Mouse (Mus musculus): Measurements from ENCODE around the gene Lamc3. TPM values are rescaled to one million over a fixed set of nuclear protein-coding genes. Genes with fewer than 3 reads are reported as not detected.
A peak's percentile ranks its signal among the peaks of the same experiment; 100 is the strongest.

Lamc3 gene
- total RNA-seq (2014; fragmentation: Nextera tagmentation) (not detected in 2 replicates), total RNA-seq (2017) (not detected in 2 replicates)

DNA sequence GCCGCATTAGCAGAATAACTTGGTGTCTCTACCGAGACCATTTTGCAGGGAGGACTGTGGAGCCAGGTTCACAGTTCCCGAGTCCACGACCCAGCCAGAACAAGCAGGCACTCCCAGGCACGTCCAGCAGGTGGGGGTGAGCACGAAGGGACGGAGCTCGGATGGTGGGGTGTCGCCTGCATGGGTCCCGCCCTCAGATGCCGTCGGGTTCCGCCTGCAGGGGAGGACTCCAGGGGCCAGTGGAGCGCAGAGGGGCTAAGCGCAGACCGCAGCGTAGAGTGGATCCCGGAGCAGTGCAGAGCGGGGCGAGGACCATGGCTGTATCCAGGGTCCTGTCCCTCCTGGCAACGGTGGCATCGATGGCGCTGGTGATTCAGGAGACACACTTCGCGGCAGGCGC lies at the start of gene Lamc3:
TSS of gene Lamc3 (plus strand) at position 262 of the 400 bp plus-strand sequence.
- ATAC-seq (replicated peaks; ENCODE audit: poor library complexity, severe bottlenecking), result peak; percentile 78

DNA sequence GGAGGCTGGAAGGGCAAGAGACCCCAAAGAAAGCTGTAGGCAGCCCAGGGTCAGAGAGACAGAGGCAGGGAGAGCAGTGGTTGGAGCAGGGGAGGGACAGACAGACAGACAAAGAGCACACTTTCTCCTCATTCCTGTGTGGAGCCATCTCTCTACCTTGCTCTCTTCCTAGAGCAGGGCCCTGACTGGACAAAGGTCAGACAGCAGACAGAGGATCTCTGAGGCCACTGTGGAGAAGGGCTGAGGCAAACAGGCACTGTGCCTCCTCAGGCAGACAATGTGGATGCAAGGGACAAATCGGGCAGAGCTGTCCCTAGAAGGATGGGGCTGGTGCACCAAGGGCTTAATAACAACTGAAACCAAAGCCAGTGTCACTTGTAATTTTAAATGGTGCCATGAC lies 48.2 kb upstream of the Lamc3 start:
- no peak for ATAC-seq (replicated peaks; ENCODE audit: poor library complexity, severe bottlenecking)

DNA sequence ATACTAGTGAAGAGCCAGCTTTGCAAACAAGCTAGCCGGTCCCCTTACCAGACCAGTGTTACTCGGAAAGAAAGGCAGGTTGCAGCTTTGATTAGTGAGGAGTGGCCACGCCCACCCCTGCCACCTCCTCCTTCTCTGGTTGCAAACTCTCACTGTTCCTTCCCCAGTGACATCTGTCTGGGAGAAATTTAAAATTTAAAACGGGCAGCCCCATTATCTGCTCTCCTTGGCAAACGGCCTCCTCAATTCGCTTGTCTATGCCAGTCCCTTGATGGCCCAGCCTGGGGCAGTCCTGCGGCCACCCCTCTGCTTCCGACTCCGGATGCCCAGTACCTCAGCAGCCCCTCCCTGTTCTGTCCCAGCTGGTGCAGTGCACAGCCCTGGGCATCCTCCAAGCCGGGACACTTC lies 42.4 kb upstream of the Lamc3 start:
- ATAC-seq (replicated peaks; ENCODE audit: poor library complexity, severe bottlenecking), result no peak

DNA sequence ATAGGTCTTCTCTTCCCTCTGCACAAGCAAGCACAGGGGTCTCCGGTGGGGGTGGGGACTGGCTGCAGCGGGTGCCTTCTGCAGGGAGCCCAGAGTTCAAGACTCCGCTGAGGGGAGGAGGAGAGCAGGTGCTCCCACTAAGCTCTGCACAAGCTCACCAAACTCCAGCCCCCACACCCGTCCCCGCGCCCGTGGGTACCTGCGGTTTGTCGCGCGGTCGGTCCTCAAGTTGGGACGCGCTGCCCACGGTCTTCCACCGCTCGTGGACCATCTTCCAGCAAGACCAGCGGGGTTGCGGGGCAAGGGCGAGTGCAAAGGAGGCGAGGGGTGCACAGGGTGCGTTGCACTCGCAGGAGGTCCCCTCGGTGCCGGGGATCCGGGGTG lies 41.6 kb upstream of the Lamc3 start:
- no peak for ATAC-seq (replicated peaks; ENCODE audit: poor library complexity, severe bottlenecking)

DNA sequence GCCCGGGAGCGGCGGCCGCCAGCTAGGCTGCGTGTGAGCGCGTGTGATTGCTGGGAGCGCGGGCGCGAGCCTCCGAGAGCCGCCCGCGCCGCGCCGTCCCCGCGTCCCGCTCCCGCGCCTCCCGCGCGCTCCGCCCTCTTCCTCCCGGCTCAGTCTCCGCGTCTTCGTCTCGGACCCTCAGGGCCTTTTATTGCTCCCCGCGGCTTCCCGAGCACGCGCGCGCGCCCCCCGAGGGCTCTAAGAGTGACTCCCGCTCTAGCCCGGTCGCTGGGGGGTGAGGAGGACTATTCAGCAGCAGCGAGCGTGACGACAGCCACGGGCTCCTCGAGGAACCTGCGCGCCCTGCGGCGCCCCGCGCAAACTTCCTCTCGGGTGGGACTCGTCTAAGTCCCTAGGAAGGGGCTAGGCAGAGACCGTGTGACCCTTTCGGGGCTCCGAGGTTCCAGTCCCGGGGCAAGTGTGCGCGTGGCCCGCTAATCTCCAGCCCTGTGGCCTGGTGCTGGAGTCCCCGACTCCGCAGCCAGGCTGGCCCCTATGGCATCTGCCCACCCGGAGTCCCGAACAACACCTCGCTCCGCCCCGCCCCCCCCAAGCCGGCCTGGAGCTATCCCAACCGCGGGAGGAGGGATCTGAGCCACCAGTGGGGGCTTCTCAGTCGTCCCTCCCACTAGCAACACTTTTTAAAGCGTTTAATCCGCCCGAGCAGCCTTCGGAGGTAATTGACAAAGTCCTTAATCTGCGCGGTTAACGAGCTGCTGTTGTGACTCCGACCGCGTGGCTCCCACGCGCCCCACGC lies 41.0 kb upstream of the Lamc3 start, which contains the start of gene Fibcd1:
TSS of gene Fibcd1 (minus strand) at position 110 of the 796 bp plus-strand sequence.
- no peak for ATAC-seq (replicated peaks; ENCODE audit: poor library complexity, severe bottlenecking)

DNA sequence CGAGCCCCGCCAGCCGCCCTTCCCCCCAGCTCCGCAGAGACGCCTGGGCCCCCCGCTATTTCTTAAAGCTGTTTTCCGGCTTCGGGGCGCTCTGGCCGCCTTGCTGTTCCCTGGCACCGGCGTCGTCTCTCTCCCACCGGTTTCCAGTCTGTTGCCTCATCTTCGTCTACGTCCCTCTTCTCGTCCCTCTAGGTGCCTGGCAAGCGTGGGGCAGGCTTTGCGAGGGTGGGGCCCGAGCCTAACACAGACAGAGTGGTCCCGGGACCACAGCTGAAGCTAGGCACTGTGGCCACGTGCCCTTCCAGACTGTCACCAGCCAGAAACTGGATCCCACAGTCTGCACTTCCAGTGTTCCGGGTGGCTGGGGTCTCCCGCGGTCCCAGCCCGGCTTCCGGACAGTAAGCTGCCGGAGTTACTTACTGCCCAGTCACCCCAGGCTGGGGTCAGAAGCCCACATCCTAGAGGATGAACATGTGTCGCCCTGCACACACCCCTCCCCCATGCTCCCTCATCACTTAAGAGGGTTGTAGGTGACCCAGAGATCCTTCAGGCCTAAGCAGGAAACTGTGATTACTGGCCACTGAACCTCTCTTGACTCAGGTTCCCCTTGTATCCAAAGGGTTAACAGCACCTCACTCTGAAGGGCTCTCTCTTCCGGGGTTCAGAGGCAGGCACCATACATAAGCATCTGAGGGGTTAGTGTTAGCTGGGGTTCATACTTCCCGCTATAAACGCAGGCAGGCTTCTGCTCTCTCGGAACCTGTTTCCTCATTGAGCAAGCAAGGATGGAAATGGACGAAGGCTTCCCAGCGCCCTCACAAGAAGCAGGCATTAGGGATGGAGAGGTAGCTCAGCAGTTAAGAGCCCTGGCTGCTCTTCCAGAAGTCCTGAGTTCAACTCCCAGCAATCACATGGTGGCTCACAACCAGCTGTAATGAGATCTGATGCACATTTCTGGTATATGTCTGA lies 40.1 kb upstream of the Lamc3 start:
- peak; percentile 25 for ATAC-seq (replicated peaks; ENCODE audit: poor library complexity, severe bottlenecking)

DNA sequence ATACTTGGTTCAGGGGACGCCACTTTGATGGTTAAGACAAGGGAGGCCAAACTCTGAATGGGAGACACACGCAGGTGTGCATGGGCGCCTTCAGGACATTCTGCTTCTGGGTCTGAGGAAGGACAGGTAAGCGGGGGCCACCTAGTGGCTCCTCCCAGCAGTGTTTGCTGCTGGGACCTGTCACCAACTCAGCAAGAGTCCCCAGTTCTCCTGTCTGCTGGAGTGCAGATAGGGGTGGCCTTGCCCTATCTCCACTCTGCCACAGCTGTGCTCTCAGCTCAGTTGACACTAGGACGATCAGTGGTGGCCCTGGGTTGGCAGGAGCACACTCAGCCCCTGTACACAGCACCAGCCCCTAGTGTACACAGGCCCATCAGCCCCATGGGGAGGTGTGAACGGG lies 39.2 kb upstream of the Lamc3 start:
- ATAC-seq (replicated peaks; ENCODE audit: poor library complexity, severe bottlenecking), result 0 out of 2 replicates have a peak, but pooled peaks have one; percentile 21

DNA sequence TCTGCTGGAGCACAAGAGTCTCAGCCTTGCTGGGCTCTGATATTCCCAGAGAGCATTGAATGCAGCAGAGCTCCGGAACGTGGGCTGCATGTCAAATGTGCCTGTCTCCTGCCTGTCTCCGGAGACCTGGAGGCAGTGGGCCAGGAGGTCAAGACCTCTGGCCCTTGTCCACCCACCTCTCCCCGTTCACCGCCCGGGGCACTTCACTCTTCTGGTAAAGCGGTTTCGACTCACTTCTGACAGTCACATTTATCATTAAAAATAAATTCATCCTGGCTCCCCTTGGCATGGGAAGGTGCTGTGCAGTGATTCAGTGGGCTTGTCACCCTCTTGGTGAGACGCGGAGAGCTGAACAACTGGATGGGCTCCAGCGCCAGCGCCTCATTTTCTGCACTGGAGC lies 37.0 kb upstream of the Lamc3 start:
- no peak for ATAC-seq (replicated peaks; ENCODE audit: poor library complexity, severe bottlenecking)

DNA sequence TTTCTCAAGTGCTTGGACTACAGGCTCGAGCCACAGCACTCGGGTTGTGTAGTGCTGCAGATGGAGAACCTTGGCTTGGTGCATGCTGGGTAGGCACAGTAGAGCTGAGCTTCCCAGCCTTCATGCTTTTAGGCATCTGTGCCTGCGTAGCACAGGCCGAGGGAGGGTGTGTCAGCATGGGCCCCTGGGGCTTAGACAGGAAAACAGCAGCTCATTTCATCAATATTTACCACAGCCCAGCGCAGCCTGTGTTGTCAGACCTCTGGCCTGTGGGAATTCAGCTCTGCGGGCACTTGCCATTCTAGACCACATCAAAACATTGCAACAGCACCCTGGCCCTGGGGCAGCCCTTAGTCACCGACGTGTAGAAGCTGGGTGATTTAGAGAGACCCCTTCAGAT lies 31.1 kb upstream of the Lamc3 start:
- peak; percentile 86 for ATAC-seq (replicated peaks; ENCODE audit: poor library complexity, severe bottlenecking)

DNA sequence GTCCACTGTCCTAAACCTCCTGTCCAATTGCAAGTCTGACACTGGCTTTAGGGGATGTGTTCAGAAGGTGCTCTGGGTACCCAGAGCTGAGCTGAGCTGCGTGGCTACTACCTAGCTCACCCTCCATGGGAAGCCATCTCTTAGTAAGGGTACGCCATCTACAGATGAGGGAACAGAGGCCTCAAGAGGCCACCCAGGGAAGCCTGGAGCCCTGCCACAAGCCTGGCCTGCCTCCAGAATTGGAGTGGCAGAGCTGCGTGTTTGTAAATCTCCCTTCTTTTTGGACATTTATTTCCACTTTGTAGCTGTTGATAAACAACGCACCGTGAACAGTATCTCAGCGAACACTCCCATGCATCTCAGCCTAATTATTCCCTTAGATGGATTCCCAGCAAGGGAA lies 29.9 kb upstream of the Lamc3 start:
- ATAC-seq (replicated peaks; ENCODE audit: poor library complexity, severe bottlenecking), result no peak

DNA sequence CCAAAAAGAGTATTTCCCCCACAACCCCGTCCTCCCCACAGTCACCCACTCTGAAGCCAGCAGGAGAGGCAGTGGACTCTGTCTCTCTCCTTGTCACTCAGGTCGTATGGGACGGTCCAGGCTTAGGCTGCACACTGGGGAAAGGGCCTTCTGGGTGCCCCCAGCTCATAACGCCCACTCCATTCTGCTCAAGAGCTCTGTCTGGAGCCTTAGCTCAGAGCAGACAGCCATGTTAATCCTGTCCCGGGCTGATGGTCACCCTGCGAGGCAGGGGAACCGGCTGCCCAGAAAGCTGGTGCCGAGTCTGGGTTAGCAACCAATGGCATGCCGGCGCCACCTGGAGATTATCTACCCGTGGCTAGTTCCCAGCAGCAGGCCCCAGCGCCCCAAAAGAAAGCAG lies 28.6 kb upstream of the Lamc3 start:
- no peak for ATAC-seq (replicated peaks; ENCODE audit: poor library complexity, severe bottlenecking)

DNA sequence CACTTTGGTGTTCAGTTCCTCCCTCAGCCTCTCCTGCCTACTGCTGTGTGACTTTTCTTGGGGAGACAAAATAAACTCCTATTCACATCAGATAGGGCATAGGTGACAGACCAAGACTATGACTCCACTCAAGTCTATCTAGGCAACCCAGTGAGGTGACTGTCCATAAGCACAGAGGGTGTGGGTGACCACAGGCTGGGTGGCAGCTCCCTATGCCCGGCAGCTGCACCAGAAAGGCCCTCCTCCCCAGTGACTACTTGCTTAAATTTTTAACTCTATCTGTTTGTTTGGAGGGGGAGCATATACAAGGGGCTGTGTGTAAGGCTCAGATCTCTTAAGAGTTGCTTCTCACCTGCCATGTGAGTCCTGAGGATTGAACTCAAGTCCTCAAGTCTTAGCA lies 24.2 kb upstream of the Lamc3 start:
- ATAC-seq (replicated peaks; ENCODE audit: poor library complexity, severe bottlenecking), result no peak

DNA sequence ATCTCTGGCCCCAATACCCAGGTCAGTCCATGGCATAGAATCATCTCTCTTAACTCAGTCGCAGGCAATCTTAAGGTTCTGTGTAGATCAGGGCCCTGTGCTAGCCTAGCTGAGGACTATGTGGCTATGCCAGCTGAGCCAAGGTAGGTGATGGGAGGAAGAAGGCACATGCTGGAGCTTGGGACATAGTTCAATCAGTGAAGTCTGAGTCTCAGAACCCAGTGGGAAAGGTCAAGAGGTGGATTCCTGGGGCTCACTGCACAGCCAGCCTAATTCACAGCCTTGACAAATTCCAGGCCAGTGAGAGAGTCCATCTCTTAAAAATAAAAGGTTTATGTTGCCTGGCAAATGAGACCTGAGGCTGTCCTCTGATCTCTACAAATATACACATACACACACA lies 23.3 kb upstream of the Lamc3 start:
- no peak for ATAC-seq (replicated peaks; ENCODE audit: poor library complexity, severe bottlenecking)

DNA sequence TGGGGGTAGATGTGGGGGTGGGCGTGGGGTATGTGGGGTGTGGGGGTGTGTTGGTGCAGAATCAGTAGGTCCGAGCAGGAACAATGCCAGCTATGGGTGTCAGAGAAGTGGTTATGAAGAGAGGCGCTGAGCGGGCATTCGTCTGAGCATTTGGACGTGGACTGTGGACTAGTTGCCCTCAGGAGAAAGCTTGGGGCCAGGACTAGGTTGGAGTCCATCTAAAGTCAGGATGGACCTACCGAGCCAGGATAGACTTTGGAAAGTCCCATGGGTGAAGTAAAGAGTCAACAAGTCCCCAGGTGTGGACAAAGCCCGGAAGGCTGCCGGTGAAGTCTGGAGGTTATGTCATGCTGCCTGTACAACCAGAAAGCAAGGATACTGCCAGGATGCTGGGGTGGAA lies 22.2 kb upstream of the Lamc3 start:
- ATAC-seq (replicated peaks; ENCODE audit: poor library complexity, severe bottlenecking), result no peak

DNA sequence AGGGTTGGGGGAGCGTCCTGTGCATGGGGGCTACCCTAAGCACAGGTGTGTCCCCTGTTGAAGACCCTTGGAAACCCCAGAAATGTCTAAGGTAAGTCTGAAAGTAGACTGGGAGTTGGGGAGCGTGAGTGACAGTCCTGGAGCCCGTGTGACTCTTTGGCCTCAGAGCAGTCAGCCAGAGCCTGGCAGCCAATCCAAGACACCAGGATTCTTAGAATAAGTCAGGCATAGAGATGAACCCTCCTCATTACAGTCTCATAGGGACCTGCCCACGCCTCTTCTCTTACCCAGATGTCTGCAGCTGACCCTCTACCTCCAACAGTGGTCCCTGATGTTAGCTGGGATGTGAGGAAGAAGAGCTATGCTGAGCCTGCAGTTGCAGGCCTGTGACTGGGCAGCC lies 21.8 kb upstream of the Lamc3 start:
- no peak for ATAC-seq (replicated peaks; ENCODE audit: poor library complexity, severe bottlenecking)

DNA sequence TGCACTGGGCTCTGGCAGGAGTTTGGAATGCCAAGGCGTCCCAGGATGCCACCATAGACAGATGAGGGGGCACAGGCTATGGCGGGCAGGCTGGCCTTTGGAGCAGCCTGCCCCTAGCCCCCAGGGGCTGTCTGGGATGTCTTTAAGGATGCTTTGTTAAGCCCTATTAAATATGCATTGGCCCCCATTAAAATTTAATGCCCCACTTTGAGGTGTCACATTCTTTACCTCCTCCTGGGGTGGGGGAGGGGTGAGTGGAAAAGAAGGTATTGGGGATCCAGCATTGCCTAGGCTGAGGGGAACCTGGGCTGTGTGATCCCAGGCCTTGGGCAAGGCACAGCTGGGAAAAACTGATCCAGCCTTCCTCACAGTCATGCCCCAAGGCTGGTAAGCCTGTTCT lies 21.3 kb upstream of the Lamc3 start:
- no peak for ATAC-seq (replicated peaks; ENCODE audit: poor library complexity, severe bottlenecking)

DNA sequence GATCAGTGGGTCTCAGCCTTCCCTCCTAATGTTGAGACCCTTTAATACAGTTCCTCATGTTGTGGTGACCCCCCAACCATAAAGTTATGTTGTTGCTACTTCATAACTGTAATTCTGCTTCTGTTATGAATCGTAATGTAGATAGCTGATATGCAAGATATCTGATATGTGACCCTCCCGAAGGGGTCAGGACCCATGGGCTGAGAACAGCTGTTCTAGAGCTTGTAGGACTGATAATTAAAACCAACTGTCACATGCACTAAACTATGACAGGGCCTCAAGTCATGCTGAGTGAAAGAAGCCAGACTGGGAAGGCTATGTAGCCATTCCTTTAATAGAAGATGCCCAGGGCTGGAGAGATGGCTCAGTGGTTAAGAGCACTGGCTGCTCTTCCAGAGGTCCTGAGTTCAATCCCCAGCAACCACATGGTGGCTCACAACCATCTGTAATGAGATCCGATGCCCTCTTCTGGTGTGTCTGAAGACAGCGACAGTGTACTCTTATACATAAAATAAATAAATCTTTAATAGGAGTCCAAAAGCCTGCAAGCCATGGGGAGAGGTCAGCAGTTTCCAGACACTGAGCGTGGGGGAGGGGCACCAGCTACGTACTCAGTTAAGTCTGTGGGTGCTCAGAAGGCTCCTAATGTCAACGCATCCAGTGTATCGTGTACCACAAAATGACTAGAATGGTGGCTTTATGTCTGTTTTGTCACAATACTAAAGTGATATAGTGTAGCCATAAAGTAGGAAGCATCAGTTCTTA lies 19.1 kb upstream of the Lamc3 start:
- ATAC-seq (replicated peaks; ENCODE audit: poor library complexity, severe bottlenecking), result no peak

DNA sequence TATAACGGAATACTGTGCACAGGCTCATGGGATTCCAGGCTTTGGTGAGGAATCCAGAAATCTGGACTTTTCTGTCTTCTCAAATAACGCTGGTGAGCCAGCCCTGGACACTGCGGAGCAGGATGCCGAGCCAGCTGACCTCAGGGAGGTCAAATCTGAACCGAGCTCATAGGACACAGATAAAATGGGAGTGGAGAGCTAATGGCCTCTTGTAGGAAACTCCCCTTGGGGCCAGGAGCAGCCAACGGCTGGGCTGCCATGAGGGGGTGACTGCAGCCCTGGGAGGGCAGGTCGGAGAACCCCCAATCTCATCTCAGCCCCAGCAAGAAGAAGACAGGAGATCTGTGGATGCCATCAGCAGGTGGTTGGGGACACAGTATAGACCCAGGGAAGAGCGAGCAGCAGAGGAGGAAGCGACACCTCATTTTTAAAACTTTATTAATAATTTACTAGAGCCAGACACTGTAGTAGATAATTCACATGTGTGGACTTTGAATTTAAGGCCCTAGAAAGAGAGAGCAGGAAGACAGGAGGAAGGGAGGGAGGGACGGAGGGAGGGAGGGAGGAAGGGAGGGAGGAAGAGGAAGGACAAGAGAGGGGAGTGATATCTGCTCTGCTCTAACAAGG lies 18.4 kb upstream of the Lamc3 start:
- no peak for ATAC-seq (replicated peaks; ENCODE audit: poor library complexity, severe bottlenecking)

DNA sequence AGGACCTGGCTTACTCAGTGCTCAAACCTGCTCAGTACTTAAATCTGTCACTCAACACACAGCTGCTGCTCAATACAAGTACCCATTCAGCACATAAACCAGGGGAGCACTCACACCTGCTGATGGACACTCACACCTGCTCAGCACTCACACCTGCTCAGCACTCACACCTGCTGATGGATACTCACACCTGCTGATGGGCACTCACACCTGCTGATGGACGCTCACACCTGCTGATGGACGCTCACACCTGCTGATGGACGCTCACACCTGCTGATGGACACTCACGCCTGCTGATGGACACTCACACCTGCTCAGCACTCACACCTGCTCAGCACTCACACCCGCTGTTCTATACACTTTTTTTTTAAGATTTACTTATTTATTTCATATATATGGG lies 17.4 kb upstream of the Lamc3 start:
- ATAC-seq (replicated peaks; ENCODE audit: poor library complexity, severe bottlenecking), result no peak

DNA sequence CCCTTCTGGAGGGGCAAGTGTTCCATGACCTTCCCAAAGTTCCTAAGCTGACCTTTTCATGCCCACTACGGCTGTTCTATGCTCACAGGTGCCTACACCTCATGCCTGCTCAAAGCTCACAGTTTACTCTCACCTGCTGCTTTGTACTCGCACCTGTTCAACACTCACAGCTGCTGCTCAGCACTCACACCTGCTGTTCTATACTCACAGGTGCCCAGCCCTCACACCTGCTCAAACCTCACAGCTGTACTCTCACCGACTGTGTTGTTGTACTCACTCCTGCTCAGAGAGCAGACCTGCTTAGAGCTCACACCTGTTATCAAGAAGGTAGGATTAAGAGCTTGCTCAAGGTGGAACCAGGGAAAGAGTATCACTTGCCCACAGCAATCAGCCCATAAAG lies 16.4 kb upstream of the Lamc3 start:
- ATAC-seq (replicated peaks; ENCODE audit: poor library complexity, severe bottlenecking), result no peak

Measured in granulocyte monocyte progenitor cell, adult 5-6 weeks (primary cell).